Mouse (Mus musculus) lung, embryonic 14.5 days (tissue): ENCODE results near the gene Plg. TPM values are rescaled to one million over a fixed set of nuclear protein-coding genes. Genes with fewer than 3 reads are reported as not detected.

Experiments
- ATAC-seq: fragments of 200-750 bp; cut with Nextera tagmentation; 2 replicates; pipeline ENCODE4 v1.8.0; 2017; ENCODE audit warnings: mild to moderate bottlenecking, moderate TSS enrichment, moderate library complexity; ENCODE audit not compliant: insufficient read depth
- DNase-seq: peaks from one replicate; pipeline ENCODE4 v3.0.0-alpha.2; 2015
- H3K27ac ChIP-seq: fragments of 300-500 bp; sonication (generic); 2 replicates; pipeline ENCODE4 v1.5.1; 2014; ENCODE audit warnings: low read depth, mild to moderate bottlenecking, moderate library complexity
- H3K27me3 ChIP-seq: fragments of 300-500 bp; sonication (generic); 2 replicates; pipeline ENCODE4 v1.6.1; 2014; ENCODE audit warnings: low read length, control low read depth; ENCODE audit not compliant: insufficient read depth
- H3K36me3 ChIP-seq: fragments of 300-500 bp; sonication (generic); 2 replicates; pipeline ENCODE4 v1.6.1; 2014; ENCODE audit warnings: control low read depth; ENCODE audit not compliant: insufficient read depth
- H3K4me1 ChIP-seq: fragments of 300-500 bp; sonication (generic); 2 replicates; pipeline ENCODE4 v1.6.1; 2014; ENCODE audit warnings: antibody characterized with exemption, control low read depth; ENCODE audit not compliant: insufficient read depth
- H3K4me2 ChIP-seq: fragments of 300-500 bp; sonication (generic); 2 replicates; pipeline ENCODE4 v1.6.1; 2014; ENCODE audit warnings: mild to moderate bottlenecking
- H3K4me3 ChIP-seq: fragments of 300-500 bp; sonication (generic); 2 replicates; pipeline ENCODE4 v1.5.1; 2014; ENCODE audit warnings: low read depth, low read length
- H3K9ac ChIP-seq: fragments of 300-500 bp; sonication (generic); 2 replicates; pipeline ENCODE4 v1.6.1; 2014
- H3K9me3 ChIP-seq: fragments of 300-500 bp; sonication (generic); 2 replicates; pipeline ENCODE4 v1.6.1; 2016; ENCODE audit warnings: low read depth, low read length, control low read depth
- CTCF ChIP-seq: IDR thresholded peaks from 2 replicates; pipeline ENCODE4 v1.5.1; 2016; ENCODE audit warnings: antibody characterized with exemption, low read depth
- whole genome bisulfite sequencing: fragments of 180-500 bp; shearing (Covaris S2); extraction: QIAGEN DNeasy Blood & Tissue Kit; methylation state at CpG from one replicate; pipeline ENCODE4 v1.1.7; 2014; 5-methylcytosine and 5-hydroxymethylcytosine counted together
- polyA plus RNA-seq: library from polyadenylated mRNA; unstranded; fragments of >200 nt; fragmentation: Nextera tagmentation; extraction: Ambion mirVana; gene quantifications from 2 replicates; pipeline ENCODE4 v1.2.1, GENCODE M21; 2014

The Plg gene
- polyA plus RNA-seq, 1 experiment from 2014 or later: 0.08 TPM

- Histone ChIP-seq H3K27ac (no peak overlapping the region), H3K4me2 (peak overlapping the region; percentile 27), H3K9me3 (no peaks in the 10 kb centered on the region), H3K36me3 (no peaks in the 10 kb centered on the region), H3K27me3 (no peaks in the 10 kb centered on the region), H3K9ac (no peak overlapping the region), H3K4me3 (no peak overlapping the region), H3K4me1 (no peaks in the 10 kb centered on the region)
- DNase-seq (peak; percentile 64), ATAC-seq (no peak)
- 31% methylated on average over 10 of the region's 10 CpGs for WGBS
- TF ChIP-seq CTCF: peak; percentile 64
Measured at GRCm38 (mm10) chr17:12371310-12371925, 7.0 kb upstream of the Plg start.

GRCm38 (mm10) chr17:12372021-12372420 is 6.4 kb upstream of the Plg start:
- WGBS: 28% methylated on average over 4 of the region's 4 CpGs

GRCm38 (mm10) chr17:12373601-12374144 is 4.7 kb upstream of the Plg start:
- TF ChIP-seq CTCF: no peak
- Histone ChIP-seq H3K9me3 (no peaks in the 10 kb centered on the region), H3K27me3 (no peaks in the 10 kb centered on the region), H3K36me3 (no peaks in the 10 kb centered on the region), H3K4me3 (no peak overlapping the region), H3K9ac (no peak overlapping the region), H3K4me1 (no peaks in the 10 kb centered on the region), H3K4me2 (no peak overlapping the region), H3K27ac (no peak overlapping the region)
- 41% methylated on average over 3 of the region's 3 CpGs for WGBS
- DNase-seq: no peak
- ATAC-seq: no peak

More at GRCm38 (mm10) chr17:12372021-12372420, 6.4 kb upstream of the Plg start:
- DNase-seq (peak; percentile 83), ATAC-seq (0 out of 2 replicates have a peak, but pooled peaks have one; percentile 32)
- no peak overlapping the region for H3K27ac ChIP-seq
- peak; percentile 93 for TF ChIP-seq CTCF
- no peak overlapping the region for H3K4me3 ChIP-seq
- no peaks in the 10 kb centered on the region for H3K36me3 ChIP-seq
- H3K27me3 ChIP-seq: no peaks in the 10 kb centered on the region
- no peaks in the 10 kb centered on the region for H3K9me3 ChIP-seq
- no peaks in the 10 kb centered on the region for H3K4me1 ChIP-seq
- H3K4me2 ChIP-seq: peak overlapping the region; percentile 27
- no peak overlapping the region for H3K9ac ChIP-seq

- Histone ChIP-seq H3K4me2 (no peak overlapping the region), H3K27me3 (no peaks in the 10 kb centered on the region), H3K36me3 (no peaks in the 10 kb centered on the region), H3K9ac (no peak overlapping the region), H3K9me3 (no peaks in the 10 kb centered on the region), H3K4me3 (no peak overlapping the region), H3K27ac (no peak overlapping the region), H3K4me1 (no peaks in the 10 kb centered on the region)
- ATAC-seq (no peak), DNase-seq (no peak)
- TF ChIP-seq CTCF: no peak
- 77% methylated on average over 4 of the region's 4 CpGs for WGBS
Measured at GRCm38 (mm10) chr17:12380287-12380686, 1.9 kb downstream of the Plg start.

GRCm38 (mm10) chr17:12381579-12381978 is 3.2 kb downstream of the Plg start:
- H3K4me2 ChIP-seq: no peak overlapping the region
- no peaks in the 10 kb centered on the region for H3K36me3 ChIP-seq
- H3K4me1 ChIP-seq: no peaks in the 10 kb centered on the region
- H3K9ac ChIP-seq: no peak overlapping the region
- DNase-seq (no peak), ATAC-seq (no peak)
- 52% methylated on average over 2 of the region's 2 CpGs for WGBS
- H3K4me3 ChIP-seq: no peak overlapping the region
- TF ChIP-seq CTCF: no peak
- no peak overlapping the region for H3K27ac ChIP-seq
- H3K27me3 ChIP-seq: no peaks in the 10 kb centered on the region
- H3K9me3 ChIP-seq: no peaks in the 10 kb centered on the region

GRCm38 (mm10) chr17:12382531-12382930 is 4.1 kb downstream of the Plg start:
- no peak overlapping the region for H3K4me2 ChIP-seq
- ATAC-seq: peak; percentile 54; the same call in 1 of the 2 replicates
- no peaks in the 10 kb centered on the region for H3K4me1 ChIP-seq
- no peak overlapping the region for H3K27ac ChIP-seq
- no peaks in the 10 kb centered on the region for H3K27me3 ChIP-seq
- no peak overlapping the region for H3K4me3 ChIP-seq
- TF ChIP-seq CTCF: no peak
- DNase-seq: peak; percentile 39
- WGBS: 36% methylated on average over 2 of the region's 2 CpGs
- H3K9me3 ChIP-seq: no peaks in the 10 kb centered on the region
- no peaks in the 10 kb centered on the region for H3K36me3 ChIP-seq
- no peak overlapping the region for H3K9ac ChIP-seq

- no peaks in the 10 kb centered on the region for H3K36me3 ChIP-seq
- H3K4me1 ChIP-seq: no peaks in the 10 kb centered on the region
- DNase-seq: no peak
- no peak for TF ChIP-seq CTCF
- no peaks in the 10 kb centered on the region for H3K9me3 ChIP-seq
- ATAC-seq: no peak
- H3K4me3 ChIP-seq: no peak overlapping the region
- no peak overlapping the region for H3K9ac ChIP-seq
- no peaks in the 10 kb centered on the region for H3K27me3 ChIP-seq
- 54% methylated on average over 8 of the region's 8 CpGs for WGBS
- no peak overlapping the region for H3K27ac ChIP-seq
- H3K4me2 ChIP-seq: no peak overlapping the region
Measured at GRCm38 (mm10) chr17:12385049-12385794, 6.8 kb downstream of the Plg start.
